Mouse (Mus musculus): ENCODE measurements around the gene 2310007B03Rik. TPM values are rescaled to one million over a fixed set of nuclear protein-coding genes. Genes with fewer than 3 reads are reported as not detected.
"Not testable (repeated sequence)": the region's sequence is repeated elsewhere in the genome, so short reads cannot be mapped to it uniquely, and the experiment has no call there.

Gene 2310007B03Rik
- 0.11 TPM in 1 of 2 replicates, not detected in the other for polyA plus RNA-seq (2012; rRNA removed)

- TF ChIP-seq CTCF (IDR thresholded peaks at IDR 0.05; ENCODE audit: control insufficient read depth, insufficient read depth, insufficient replicate concordance, low read depth, low read length) (no peak), POLR2A (IDR thresholded peaks at IDR 0.05; ENCODE audit: control insufficient read depth, low read depth, low read length) (no peak)
- no peak within 1 kb of the TSS for H3K27ac ChIP-seq (ENCODE audit: control insufficient read depth, insufficient read depth, low read depth, low read length)
- no peak within 1 kb of the TSS for H3K4me3 ChIP-seq (ENCODE audit: control insufficient read depth, low read depth, low read length)
- H3K4me1 ChIP-seq (ENCODE audit: control insufficient read depth, insufficient read depth, low read length) = no peaks in the 10 kb centered on the region
- H3K36me3 ChIP-seq (ENCODE audit: control insufficient read depth, insufficient read depth, low read length) = no peaks in the 10 kb centered on the region
- H3K27me3 ChIP-seq (ENCODE audit: control insufficient read depth, insufficient read depth, low read length) = no peaks in the 10 kb centered on the region
Measured at GRCm38 (mm10) chr1:93160501-93161133, at the start of gene 2310007B03Rik. Gene 2310007B03Rik, minus strand, starts transcription at chr1:93160948.

- Histone ChIP-seq H3K27ac (ENCODE audit: control insufficient read depth, insufficient read depth, low read depth, low read length) (no peak overlapping the region), H3K4me1 (ENCODE audit: control insufficient read depth, insufficient read depth, low read length) (no peaks in the 10 kb centered on the region), H3K27me3 (ENCODE audit: control insufficient read depth, insufficient read depth, low read length) (no peaks in the 10 kb centered on the region), H3K4me3 (ENCODE audit: control insufficient read depth, low read depth, low read length) (no peak overlapping the region), H3K36me3 (ENCODE audit: control insufficient read depth, insufficient read depth, low read length) (no peaks in the 10 kb centered on the region)
- TF ChIP-seq CTCF (IDR thresholded peaks at IDR 0.05; ENCODE audit: control insufficient read depth, insufficient read depth, insufficient replicate concordance, low read depth, low read length) (no peak), POLR2A (IDR thresholded peaks at IDR 0.05; ENCODE audit: control insufficient read depth, low read depth, low read length) (no peak)
Measured at GRCm38 (mm10) chr1:93210213-93210641, 49.5 kb upstream of the 2310007B03Rik start.

- Histone ChIP-seq H3K36me3 (ENCODE audit: control insufficient read depth, insufficient read depth, low read length) (no peaks in the 10 kb centered on the region), H3K27ac (ENCODE audit: control insufficient read depth, insufficient read depth, low read depth, low read length) (no peak overlapping the region), H3K4me1 (ENCODE audit: control insufficient read depth, insufficient read depth, low read length) (no peaks in the 10 kb centered on the region), H3K4me3 (ENCODE audit: control insufficient read depth, low read depth, low read length) (no peak overlapping the region), H3K27me3 (ENCODE audit: control insufficient read depth, insufficient read depth, low read length) (no peaks in the 10 kb centered on the region)
- TF ChIP-seq CTCF (IDR thresholded peaks at IDR 0.05; ENCODE audit: control insufficient read depth, insufficient read depth, insufficient replicate concordance, low read depth, low read length) (no peak), POLR2A (IDR thresholded peaks at IDR 0.05; ENCODE audit: control insufficient read depth, low read depth, low read length) (no peak)
Measured at GRCm38 (mm10) chr1:93207536-93208064, 46.9 kb upstream of the 2310007B03Rik start.

GRCm38 (mm10) chr1:93206277-93206970 lies 45.7 kb upstream of the 2310007B03Rik start:
- H3K4me1 ChIP-seq (ENCODE audit: control insufficient read depth, insufficient read depth, low read length) = no peaks in the 10 kb centered on the region
- H3K36me3 ChIP-seq (ENCODE audit: control insufficient read depth, insufficient read depth, low read length) = no peaks in the 10 kb centered on the region
- no peak for TF ChIP-seq CTCF (IDR thresholded peaks at IDR 0.05; ENCODE audit: control insufficient read depth, insufficient read depth, insufficient replicate concordance, low read depth, low read length)
- TF ChIP-seq POLR2A (IDR thresholded peaks at IDR 0.05; ENCODE audit: control insufficient read depth, low read depth, low read length) = no peak
- H3K27me3 ChIP-seq (ENCODE audit: control insufficient read depth, insufficient read depth, low read length) = no peaks in the 10 kb centered on the region
- no peak overlapping the region for H3K27ac ChIP-seq (ENCODE audit: control insufficient read depth, insufficient read depth, low read depth, low read length)
- no peak overlapping the region for H3K4me3 ChIP-seq (ENCODE audit: control insufficient read depth, low read depth, low read length)

GRCm38 (mm10) chr1:93197916-93198315 lies 37.2 kb upstream of the 2310007B03Rik start:
- no peak for TF ChIP-seq CTCF (IDR thresholded peaks at IDR 0.05; ENCODE audit: control insufficient read depth, insufficient read depth, insufficient replicate concordance, low read depth, low read length)
- no peak for TF ChIP-seq POLR2A (IDR thresholded peaks at IDR 0.05; ENCODE audit: control insufficient read depth, low read depth, low read length)
- Histone ChIP-seq H3K4me3 (ENCODE audit: control insufficient read depth, low read depth, low read length) (no peak overlapping the region), H3K27me3 (ENCODE audit: control insufficient read depth, insufficient read depth, low read length) (no peaks in the 10 kb centered on the region), H3K36me3 (ENCODE audit: control insufficient read depth, insufficient read depth, low read length) (no peaks in the 10 kb centered on the region), H3K27ac (ENCODE audit: control insufficient read depth, insufficient read depth, low read depth, low read length) (no peak overlapping the region), H3K4me1 (ENCODE audit: control insufficient read depth, insufficient read depth, low read length) (no peaks in the 10 kb centered on the region)

- not testable (repeated sequence) for H3K27ac ChIP-seq (ENCODE audit: control insufficient read depth, insufficient read depth, low read depth, low read length); H3K27me3 ChIP-seq (ENCODE audit: control insufficient read depth, insufficient read depth, low read length); H3K4me3 ChIP-seq (ENCODE audit: control insufficient read depth, low read depth, low read length); H3K36me3 ChIP-seq (ENCODE audit: control insufficient read depth, insufficient read depth, low read length); H3K4me1 ChIP-seq (ENCODE audit: control insufficient read depth, insufficient read depth, low read length)
Measured at GRCm38 (mm10) chr1:93197454-93197853, 36.7 kb upstream of the 2310007B03Rik start.

GRCm38 (mm10) chr1:93194961-93195360 lies 34.2 kb upstream of the 2310007B03Rik start:
- H3K4me1 ChIP-seq (ENCODE audit: control insufficient read depth, insufficient read depth, low read length) = no peaks in the 10 kb centered on the region
- TF ChIP-seq POLR2A (IDR thresholded peaks at IDR 0.05; ENCODE audit: control insufficient read depth, low read depth, low read length) = no peak
- TF ChIP-seq CTCF (IDR thresholded peaks at IDR 0.05; ENCODE audit: control insufficient read depth, insufficient read depth, insufficient replicate concordance, low read depth, low read length) = no peak
- no peaks in the 10 kb centered on the region for H3K27me3 ChIP-seq (ENCODE audit: control insufficient read depth, insufficient read depth, low read length)
- H3K36me3 ChIP-seq (ENCODE audit: control insufficient read depth, insufficient read depth, low read length) = no peaks in the 10 kb centered on the region
- H3K4me3 ChIP-seq (ENCODE audit: control insufficient read depth, low read depth, low read length) = no peak overlapping the region
- no peak overlapping the region for H3K27ac ChIP-seq (ENCODE audit: control insufficient read depth, insufficient read depth, low read depth, low read length)

All from testis, adult 2 months (tissue).